Mouse (Mus musculus) intestine, embryonic 16.5 days (tissue): ENCODE results near the gene Ip6k1. TPM values are rescaled to one million over a fixed set of nuclear protein-coding genes. Genes with fewer than 3 reads are reported as not detected.
A peak's percentile ranks its signal among the peaks of the same experiment; 100 is the strongest.

Experiments used
- ATAC-seq: fragments of 200-750 bp; cut with Nextera tagmentation; 2 replicates; pipeline ENCODE4 v1.8.0; 2017; ENCODE audit warnings: moderate TSS enrichment, moderate library complexity
- H3K27ac ChIP-seq: fragments of 300-500 bp; sonication (generic); 2 replicates; pipeline ENCODE4 v1.5.1; 2014; ENCODE audit warnings: mild to moderate bottlenecking, low read length
- H3K27me3 ChIP-seq: fragments of 300-500 bp; sonication (generic); replicated peaks from 2 replicates; pipeline ENCODE4 v1.6.1; 2014; ENCODE audit warnings: low read length, control low read depth, mixed read lengths; ENCODE audit not compliant: control insufficient read depth, insufficient read depth
- H3K36me3 ChIP-seq: fragments of 300-500 bp; sonication (generic); 2 replicates; pipeline ENCODE4 v1.6.1; 2014; ENCODE audit warnings: low read length, control low read depth; ENCODE audit not compliant: control insufficient read depth, insufficient read depth
- H3K4me1 ChIP-seq: fragments of 300-500 bp; sonication (generic); 2 replicates; pipeline ENCODE4 v1.6.1; 2014; ENCODE audit warnings: low read length, control low read depth, mixed read lengths; ENCODE audit not compliant: control insufficient read depth, insufficient read depth
- H3K4me2 ChIP-seq: fragments of 300-500 bp; sonication (generic); 2 replicates; pipeline ENCODE4 v1.6.1; 2014; ENCODE audit warnings: low read depth, low read length, control low read depth
- H3K4me3 ChIP-seq: fragments of 300-500 bp; sonication (generic); 2 replicates; pipeline ENCODE4 v1.5.1; 2014; ENCODE audit warnings: mild to moderate bottlenecking, low read length
- H3K9ac ChIP-seq: fragments of 300-500 bp; sonication (generic); 2 replicates; pipeline ENCODE4 v1.6.1; 2014; ENCODE audit warnings: low read depth, low read length
- H3K9me3 ChIP-seq: fragments of 300-500 bp; sonication (generic); 2 replicates; pipeline ENCODE4 v1.6.1; 2016; ENCODE audit warnings: low read length, control low read depth; ENCODE audit not compliant: control insufficient read depth
- WGBS: fragments of 180-500 bp; shearing (Covaris S2); extraction: QIAGEN DNeasy Blood & Tissue Kit; methylation state at CpG from one replicate; pipeline ENCODE4 v1.1.7; 2014; 5-methylcytosine and 5-hydroxymethylcytosine counted together
- polyA plus RNA-seq: library from polyadenylated mRNA; unstranded; fragments of >200 nt; fragmentation: Nextera tagmentation; extraction: Ambion mirVana; gene quantifications from 2 replicates; pipeline ENCODE4 v1.2.1, GENCODE M21; 2015

Gene Ip6k1
- polyA plus RNA-seq, 1 experiment from 2014 or later = 37.1 TPM

DNA sequence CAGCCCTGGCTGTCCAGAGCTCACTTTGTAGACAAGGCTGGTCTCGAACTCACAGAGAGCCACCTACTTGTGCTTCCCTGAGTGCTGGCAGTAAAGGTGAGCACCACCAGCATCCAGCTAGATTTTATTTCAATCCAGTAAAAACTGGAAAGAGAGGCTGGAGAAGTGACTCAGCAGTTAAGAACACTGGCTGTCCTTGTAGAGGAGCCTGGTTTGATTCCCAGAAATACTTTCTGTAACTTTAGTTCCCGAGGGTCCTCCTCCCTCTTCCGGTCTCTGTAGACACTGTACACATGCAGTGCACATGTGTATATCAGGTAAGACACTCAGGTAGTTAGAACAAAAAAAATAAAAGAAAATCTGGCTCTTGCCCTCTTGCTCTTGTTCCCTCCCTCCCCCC lies 14.4 kb upstream of the Ip6k1 start:
- 71% methylated on average over 3 of the region's 3 CpGs for WGBS
- no peak for ATAC-seq
- Histone ChIP-seq H3K4me2 (no peak overlapping the region), H3K4me3 (no peak overlapping the region), H3K36me3 (no peaks in the 10 kb centered on the region), H3K27ac (no peak overlapping the region), H3K4me1 (peaks cover 9% of the 10 kb centered on the region; the same call in 1 of the 2 replicates), H3K27me3 (no peaks in the 10 kb centered on the region), H3K9me3 (no peaks in the 10 kb centered on the region), H3K9ac (no peak overlapping the region)

GRCm38 (mm10) chr9:107992197-107992596 lies 10.1 kb upstream of the Ip6k1 start, which contains the start of gene Cdhr4:
Gene Cdhr4, plus strand, starts transcription at chr9:107992497.
- Histone ChIP-seq H3K9ac (no peak within 1 kb of the TSS), H3K27me3 (no peaks in the 10 kb centered on the region), H3K36me3 (no peaks in the 10 kb centered on the region), H3K4me3 (no peak within 1 kb of the TSS), H3K4me2 (no peak within 1 kb of the TSS), H3K27ac (no peak within 1 kb of the TSS), H3K4me1 (no peaks in the 10 kb centered on the region), H3K9me3 (no peaks in the 10 kb centered on the region)
- no peak for ATAC-seq
- WGBS = 63% methylated on average over 2 of the region's 2 CpGs

- H3K27me3 ChIP-seq = no peaks in the 10 kb centered on the region
- no peak overlapping the region for H3K4me2 ChIP-seq
- H3K9me3 ChIP-seq = no peaks in the 10 kb centered on the region
- H3K4me1 ChIP-seq = no peaks in the 10 kb centered on the region
- H3K36me3 ChIP-seq = no peaks in the 10 kb centered on the region
- no peak overlapping the region for H3K4me3 ChIP-seq
- no peak overlapping the region for H3K27ac ChIP-seq
- WGBS = 85% methylated on average over 11 of the region's 11 CpGs
- H3K9ac ChIP-seq = no peak overlapping the region
- no peak for ATAC-seq
Measured at GRCm38 (mm10) chr9:107993013-107993412, 9.3 kb upstream of the Ip6k1 start.

GRCm38 (mm10) chr9:107994464-107994863 lies 7.8 kb upstream of the Ip6k1 start:
- no peaks in the 10 kb centered on the region for H3K4me1 ChIP-seq
- H3K4me2 ChIP-seq = no peak overlapping the region
- no peak for ATAC-seq
- WGBS = 62% methylated on average over 2 of the region's 2 CpGs
- no peaks in the 10 kb centered on the region for H3K9me3 ChIP-seq
- no peak overlapping the region for H3K4me3 ChIP-seq
- H3K27ac ChIP-seq = no peak overlapping the region
- H3K27me3 ChIP-seq = no peaks in the 10 kb centered on the region
- H3K9ac ChIP-seq = no peak overlapping the region
- no peaks in the 10 kb centered on the region for H3K36me3 ChIP-seq

DNA sequence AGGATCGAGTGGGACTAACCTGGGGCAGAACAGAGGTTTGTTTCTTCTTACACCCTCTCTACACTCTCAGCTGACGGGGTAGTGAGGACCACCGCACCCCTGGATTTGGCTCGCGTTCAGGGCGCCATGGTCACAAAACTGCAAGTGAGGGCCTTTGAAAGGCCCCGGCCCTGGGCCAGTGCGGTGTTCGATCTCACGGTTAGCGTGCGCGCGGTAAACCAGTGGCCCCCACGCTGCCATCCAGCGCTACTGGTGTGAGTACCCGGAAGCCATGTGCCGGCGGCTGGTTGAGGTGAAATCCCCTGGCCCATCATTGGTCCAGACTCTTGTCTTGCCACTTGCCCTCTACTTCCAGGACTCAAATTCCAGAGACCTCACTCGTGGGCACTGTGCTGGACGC lies 6.8 kb upstream of the Ip6k1 start:
- no peak for ATAC-seq
- no peak overlapping the region for H3K27ac ChIP-seq
- H3K36me3 ChIP-seq = no peaks in the 10 kb centered on the region
- no peak overlapping the region for H3K9ac ChIP-seq
- no peaks in the 10 kb centered on the region for H3K27me3 ChIP-seq
- no peaks in the 10 kb centered on the region for H3K9me3 ChIP-seq
- H3K4me2 ChIP-seq = no peak overlapping the region
- H3K4me3 ChIP-seq = no peak overlapping the region
- H3K4me1 ChIP-seq = no peaks in the 10 kb centered on the region
- 94% methylated on average over 21 of the region's 21 CpGs for WGBS

DNA sequence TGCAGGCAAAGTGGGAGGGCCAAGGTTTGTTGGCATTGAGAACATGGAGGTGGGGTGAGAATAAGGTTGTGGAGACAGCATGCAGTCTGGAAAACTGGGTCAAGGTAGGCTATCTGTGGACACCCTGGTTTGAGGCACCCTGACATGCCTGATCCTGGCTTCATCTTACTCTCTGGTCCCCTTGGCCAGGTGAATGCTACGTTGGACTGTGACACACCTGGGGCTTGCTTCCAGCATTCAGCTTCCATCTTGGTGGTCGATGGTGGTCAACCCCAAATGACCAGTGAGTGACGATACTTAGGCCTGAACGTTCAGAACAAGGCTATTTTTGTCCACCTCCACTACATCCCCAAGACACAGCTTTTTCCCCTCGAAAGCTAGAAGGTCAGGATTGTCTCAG lies 6.3 kb upstream of the Ip6k1 start, which contains the start of gene Gm20662:
Gene Gm20662, plus strand, starts transcription at position 301 of the 400 bp plus-strand sequence.
- WGBS = 89% methylated on average over 5 of the region's 5 CpGs
- no peaks in the 10 kb centered on the region for H3K9me3 ChIP-seq
- no peaks in the 10 kb centered on the region for H3K27me3 ChIP-seq
- no peak within 1 kb of the TSS for H3K4me3 ChIP-seq
- no peak for ATAC-seq
- H3K27ac ChIP-seq = no peak within 1 kb of the TSS
- H3K36me3 ChIP-seq = no peaks in the 10 kb centered on the region
- no peak within 1 kb of the TSS for H3K9ac ChIP-seq
- no peaks in the 10 kb centered on the region for H3K4me1 ChIP-seq
- H3K4me2 ChIP-seq = no peak within 1 kb of the TSS

DNA sequence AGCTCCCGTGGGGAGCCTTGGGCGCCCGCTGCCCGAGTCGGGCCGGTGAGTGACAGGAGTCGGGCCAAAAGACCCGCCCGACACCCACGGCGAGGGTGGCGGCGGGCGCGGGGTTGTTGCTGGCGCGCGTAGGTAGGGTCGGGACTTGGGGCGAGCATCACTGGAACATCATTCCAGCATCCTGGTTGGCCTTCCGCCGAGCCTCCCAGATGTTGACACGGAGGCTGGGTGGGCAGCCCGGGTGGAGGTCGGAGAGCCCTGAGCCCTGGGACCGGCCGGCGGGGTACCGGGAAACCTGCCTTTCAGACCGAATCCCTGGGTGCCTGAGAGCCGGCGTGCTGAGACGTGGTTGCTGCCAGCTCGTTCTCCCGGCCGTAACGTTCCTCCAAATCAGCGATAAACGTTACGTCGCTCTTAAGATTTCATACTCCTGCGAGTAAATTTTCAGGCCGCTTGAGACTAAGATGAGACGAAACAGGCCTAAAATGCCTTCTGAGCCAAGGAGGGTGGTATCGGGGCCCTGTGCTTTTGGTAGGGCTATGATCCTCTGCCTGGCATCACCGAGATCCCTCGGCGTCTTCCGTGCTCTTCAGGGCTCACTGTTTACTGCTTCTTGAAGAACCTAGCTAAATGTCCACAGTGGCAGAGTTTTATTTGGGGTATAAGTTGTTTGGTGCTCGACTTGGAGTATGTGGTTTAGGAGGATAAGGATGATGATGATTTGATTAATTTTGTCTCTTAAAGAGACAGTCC lies 653 bp downstream of the Ip6k1 start:
- peak overlapping the region; percentile 95 for H3K27ac ChIP-seq
- WGBS = under 1% methylated on average over 50 of the region's 50 CpGs
- no peaks in the 10 kb centered on the region for H3K27me3 ChIP-seq
- no peaks in the 10 kb centered on the region for H3K9me3 ChIP-seq
- peak overlapping the region; percentile 99 for H3K9ac ChIP-seq
- peak; percentile 58 for ATAC-seq
- peak overlapping the region; percentile 81 for H3K4me2 ChIP-seq
- peak overlapping the region; percentile 99 for H3K4me3 ChIP-seq
- H3K4me1 ChIP-seq = peaks cover 22% of the 10 kb centered on the region
- no peaks in the 10 kb centered on the region for H3K36me3 ChIP-seq

DNA sequence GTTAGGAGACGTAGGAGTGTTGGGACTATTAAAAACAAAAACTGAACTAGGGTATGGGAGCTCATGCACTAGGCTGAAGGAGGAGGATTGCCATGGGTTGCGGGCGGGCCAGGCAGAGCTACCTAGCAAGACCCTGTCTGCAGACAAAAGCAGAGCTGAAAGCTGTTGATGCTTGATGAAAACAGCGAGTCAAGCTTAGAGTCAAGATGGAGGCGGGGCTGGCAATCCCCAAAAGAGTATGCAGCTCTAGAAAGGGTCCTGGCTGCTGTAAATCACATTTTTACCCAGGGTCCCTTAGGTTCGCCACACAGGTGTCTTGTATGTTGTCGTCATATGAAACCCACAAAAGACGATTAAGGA lies 1.2 kb downstream of the Ip6k1 start:
- H3K27ac ChIP-seq = no peak overlapping the region; the same call in 1 of the 2 replicates
- no peaks in the 10 kb centered on the region for H3K27me3 ChIP-seq
- 13% methylated on average over 8 of the region's 8 CpGs for WGBS
- H3K9me3 ChIP-seq = no peaks in the 10 kb centered on the region
- peak overlapping the region; percentile 99 for H3K9ac ChIP-seq
- no peak for ATAC-seq
- no peaks in the 10 kb centered on the region for H3K36me3 ChIP-seq
- H3K4me2 ChIP-seq = peak overlapping the region; percentile 81
- peak overlapping the region; percentile 99 for H3K4me3 ChIP-seq
- H3K4me1 ChIP-seq = peaks cover 22% of the 10 kb centered on the region

GRCm38 (mm10) chr9:108008041-108008440 lies 5.7 kb downstream of the Ip6k1 start:
- Histone ChIP-seq H3K9ac (no peak overlapping the region), H3K36me3 (0 out of 2 replicates have a peak, but pooled peaks cover 3% of the 10 kb centered on the region), H3K4me2 (no peak overlapping the region), H3K27ac (no peak overlapping the region; the same call in 1 of the 2 replicates), H3K9me3 (no peaks in the 10 kb centered on the region), H3K4me3 (no peak overlapping the region), H3K4me1 (peaks cover 20% of the 10 kb centered on the region), H3K27me3 (no peaks in the 10 kb centered on the region)
- WGBS = 84% methylated on average over 5 of the region's 5 CpGs
- ATAC-seq = no peak
